Mouse (Mus musculus) embryonic facial prominence, embryonic 14.5 days (tissue): Measurements from ENCODE around the gene BC049715. TPM values are rescaled to one million over a fixed set of nuclear protein-coding genes. Genes with fewer than 3 reads are reported as not detected.

Experiments used
- ATAC-seq: fragments of 200-750 bp; cut with Nextera tagmentation; 2 replicates; pipeline ENCODE4 v1.8.0; 2017; ENCODE audit warnings: low read depth, moderate number of reproducible peaks, moderate TSS enrichment
- DNase-seq: peaks from one replicate; pipeline ENCODE4 v3.0.0-alpha.2; 2015; ENCODE audit warnings: low spot score
- H3K27ac ChIP-seq: fragments of 300-500 bp; sonication (generic); replicated peaks from 2 replicates; pipeline ENCODE4 v1.5.1; 2014; ENCODE audit warnings: low read depth, mild to moderate bottlenecking, low read length, moderate library complexity
- H3K27me3 ChIP-seq: fragments of 300-500 bp; sonication (generic); replicated peaks from 2 replicates; pipeline ENCODE4 v1.6.1; 2014; ENCODE audit warnings: low read length; ENCODE audit not compliant: control insufficient read depth, insufficient read depth
- H3K36me3 ChIP-seq: fragments of 300-500 bp; sonication (generic); 2 replicates; pipeline ENCODE4 v1.6.1; 2014; ENCODE audit warnings: low read length, mixed read lengths; ENCODE audit not compliant: control insufficient read depth, insufficient read depth
- H3K4me1 ChIP-seq: fragments of 300-500 bp; sonication (generic); 2 replicates; pipeline ENCODE4 v1.6.1; 2014; ENCODE audit warnings: antibody characterized with exemption, low read length; ENCODE audit not compliant: control insufficient read depth, insufficient read depth
- H3K4me2 ChIP-seq: fragments of 300-500 bp; sonication (generic); 2 replicates; pipeline ENCODE4 v1.6.1; 2014; ENCODE audit warnings: low read depth, mild to moderate bottlenecking, low read length, moderate library complexity, mixed read lengths
- H3K4me3 ChIP-seq: fragments of 300-500 bp; sonication (generic); 2 replicates; pipeline ENCODE4 v1.5.1; 2014; ENCODE audit warnings: low read depth, mild to moderate bottlenecking, low read length
- H3K9ac ChIP-seq: fragments of 300-500 bp; sonication (generic); 2 replicates; pipeline ENCODE4 v1.6.1; 2014; ENCODE audit warnings: low read depth, mild to moderate bottlenecking, low read length, moderate library complexity, mixed read lengths
- H3K9me3 ChIP-seq: fragments of 300-500 bp; sonication (generic); 2 replicates; pipeline ENCODE4 v1.6.1; 2016; ENCODE audit warnings: low read length; ENCODE audit not compliant: control insufficient read depth
- WGBS: fragments of 180-500 bp; shearing (Covaris S2); extraction: QIAGEN DNeasy Blood & Tissue Kit; methylation state at CpG from one replicate; pipeline ENCODE4 v1.1.7; 2014; 5-methylcytosine and 5-hydroxymethylcytosine counted together
- polyA plus RNA-seq: library from polyadenylated mRNA; unstranded; fragments of >200 nt; fragmentation: Nextera tagmentation; extraction: Ambion mirVana; gene quantifications from 2 replicates; pipeline ENCODE4 v1.2.1, GENCODE M21; 2014

Gene BC049715
- polyA plus RNA-seq: 1.1 and 1.7 TPM in 2 replicates

DNA sequence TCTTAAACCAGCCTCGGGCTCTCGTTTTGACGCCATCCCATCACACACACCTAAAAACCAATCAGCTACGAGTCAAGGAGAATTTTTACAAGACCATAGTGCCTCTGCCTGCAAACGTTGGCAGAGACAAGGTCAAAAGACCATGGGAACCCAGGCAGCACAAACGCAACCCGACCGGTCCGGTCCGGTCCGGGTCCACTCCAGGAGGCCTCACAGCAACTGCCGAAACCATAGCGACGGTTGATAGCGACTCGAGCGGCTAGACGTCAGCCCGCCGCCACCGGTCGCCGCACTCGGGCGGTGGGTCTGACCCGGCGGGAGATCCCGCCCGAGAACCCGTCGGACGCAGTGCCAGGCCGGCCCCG lies at the start of gene BC049715:
Gene BC049715, plus strand, starts transcription at position 111 of the 365 bp plus-strand sequence.
- Histone ChIP-seq H3K27ac (peak within 1 kb of the TSS; percentile 87), H3K4me3 (peak within 1 kb of the TSS; percentile 100), H3K4me2 (peak within 1 kb of the TSS; percentile 87), H3K4me1 (peaks cover 7% of the 10 kb centered on the region), H3K9ac (peak within 1 kb of the TSS; percentile 100), H3K27me3 (no peaks in the 10 kb centered on the region; the same call in 1 of the 2 replicates), H3K9me3 (no peaks in the 10 kb centered on the region), H3K36me3 (peaks cover 28% of the 10 kb centered on the region)
- no peak for ATAC-seq
- WGBS: under 1% methylated on average over 32 of the region's 34 CpGs
- DNase-seq: no peak

DNA sequence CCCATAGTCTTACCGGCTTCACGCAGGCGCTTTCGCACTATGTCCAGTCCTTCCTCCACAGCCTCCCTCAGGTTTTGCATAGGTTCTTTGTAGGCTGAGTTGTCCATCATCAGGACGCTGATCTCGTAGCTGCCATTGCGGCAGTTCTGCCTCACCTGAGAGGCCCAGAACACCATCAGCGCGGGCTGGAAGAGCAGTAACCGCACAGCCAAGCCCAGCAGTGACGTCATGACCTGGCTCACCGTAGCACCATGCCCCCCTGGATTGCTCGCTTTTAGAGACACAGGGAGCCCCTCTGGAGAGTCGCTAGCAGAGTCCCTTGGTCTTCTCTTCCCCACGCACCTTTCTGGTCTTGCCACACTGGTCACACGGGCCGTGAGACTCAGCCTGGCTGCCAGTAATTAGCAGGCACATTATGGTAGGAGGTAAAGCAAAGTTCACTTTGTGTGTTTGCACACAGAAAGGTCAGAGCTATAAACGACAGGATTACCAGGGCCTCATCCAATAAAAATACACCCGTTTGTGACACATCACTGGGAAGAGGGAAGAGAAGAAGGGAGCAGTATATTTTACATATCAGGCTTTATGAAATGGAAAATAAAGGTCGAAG lies 45.9 kb upstream of the BC049715 start, which contains the start of gene Gucy2c:
Gene Gucy2c, minus strand, starts transcription at position 389 of the 610 bp plus-strand sequence.
- H3K4me2 ChIP-seq: no peak within 1 kb of the TSS
- no peak for ATAC-seq

GRCm38 (mm10) chr6:136782146-136782545 lies 45.3 kb upstream of the BC049715 start:
- H3K9me3 ChIP-seq: no peaks in the 10 kb centered on the region
- ATAC-seq: no peak
- H3K4me1 ChIP-seq: no peaks in the 10 kb centered on the region
- H3K27ac ChIP-seq: no peak overlapping the region
- H3K36me3 ChIP-seq: no peaks in the 10 kb centered on the region
- H3K27me3 ChIP-seq: no peaks in the 10 kb centered on the region
- no peak for DNase-seq
- whole genome bisulfite sequencing: 85% methylated on average over 12 of the region's 12 CpGs
- H3K9ac ChIP-seq: no peak overlapping the region
- no peak overlapping the region for H3K4me2 ChIP-seq
- H3K4me3 ChIP-seq: no peak overlapping the region

More for the DNA sequence above, 45.9 kb upstream of the BC049715 start, which contains the start of gene Gucy2c:
- Histone ChIP-seq H3K4me1 (no peaks in the 10 kb centered on the region), H3K27me3 (no peaks in the 10 kb centered on the region), H3K4me3 (no peak within 1 kb of the TSS), H3K36me3 (no peaks in the 10 kb centered on the region), H3K9ac (no peak within 1 kb of the TSS), H3K27ac (no peak within 1 kb of the TSS), H3K9me3 (no peaks in the 10 kb centered on the region)
- DNase-seq: no peak
- 79% methylated on average over 20 of the region's 20 CpGs for WGBS

GRCm38 (mm10) chr6:136782761-136783160 lies 44.7 kb upstream of the BC049715 start:
- H3K36me3 ChIP-seq: no peaks in the 10 kb centered on the region
- H3K4me1 ChIP-seq: no peaks in the 10 kb centered on the region
- no peak overlapping the region for H3K4me3 ChIP-seq
- no peak overlapping the region for H3K9ac ChIP-seq
- 73% methylated on average over 9 of the region's 9 CpGs for WGBS
- DNase-seq (no peak), ATAC-seq (no peak)
- H3K27me3 ChIP-seq: no peaks in the 10 kb centered on the region
- no peak overlapping the region for H3K4me2 ChIP-seq
- H3K9me3 ChIP-seq: no peaks in the 10 kb centered on the region
- H3K27ac ChIP-seq: no peak overlapping the region

DNA sequence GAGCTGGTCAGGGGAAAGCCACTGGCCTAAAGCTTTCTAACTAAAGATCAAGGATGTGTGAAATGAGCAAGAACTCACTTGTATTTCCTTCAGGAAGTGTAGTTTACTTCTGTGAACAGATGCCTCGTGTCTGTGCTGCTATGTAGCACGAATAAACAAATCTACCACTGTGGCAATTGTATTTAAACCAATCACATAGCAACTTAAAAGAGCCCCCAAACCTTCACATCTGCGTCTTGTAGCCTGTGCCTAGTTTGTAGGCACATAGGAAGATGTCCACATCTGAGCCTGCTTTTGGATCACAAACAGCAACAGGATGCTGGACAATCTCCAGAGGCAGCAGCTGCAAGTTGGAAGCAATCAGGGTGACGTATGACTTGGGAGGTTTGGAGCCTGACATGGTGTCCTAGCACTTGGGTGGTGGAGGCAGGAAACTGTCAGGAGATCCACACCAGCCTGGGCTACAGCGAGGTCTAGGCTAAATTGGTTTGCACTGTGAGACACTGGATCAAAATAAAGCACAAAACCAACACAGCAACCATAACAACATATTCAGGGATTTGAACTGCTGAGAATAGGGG lies 37.9 kb upstream of the BC049715 start:
- Histone ChIP-seq H3K4me1 (peaks cover 9% of the 10 kb centered on the region), H3K27me3 (peaks cover 11% of the 10 kb centered on the region; the same call in 1 of the 2 replicates), H3K4me3 (no peak overlapping the region), H3K4me2 (no peak overlapping the region), H3K36me3 (no peaks in the 10 kb centered on the region), H3K9me3 (no peaks in the 10 kb centered on the region), H3K27ac (no peak overlapping the region), H3K9ac (no peak overlapping the region)
- 55% methylated on average over 5 of the region's 5 CpGs for WGBS
- DNase-seq: no peak
- no peak for ATAC-seq

DNA sequence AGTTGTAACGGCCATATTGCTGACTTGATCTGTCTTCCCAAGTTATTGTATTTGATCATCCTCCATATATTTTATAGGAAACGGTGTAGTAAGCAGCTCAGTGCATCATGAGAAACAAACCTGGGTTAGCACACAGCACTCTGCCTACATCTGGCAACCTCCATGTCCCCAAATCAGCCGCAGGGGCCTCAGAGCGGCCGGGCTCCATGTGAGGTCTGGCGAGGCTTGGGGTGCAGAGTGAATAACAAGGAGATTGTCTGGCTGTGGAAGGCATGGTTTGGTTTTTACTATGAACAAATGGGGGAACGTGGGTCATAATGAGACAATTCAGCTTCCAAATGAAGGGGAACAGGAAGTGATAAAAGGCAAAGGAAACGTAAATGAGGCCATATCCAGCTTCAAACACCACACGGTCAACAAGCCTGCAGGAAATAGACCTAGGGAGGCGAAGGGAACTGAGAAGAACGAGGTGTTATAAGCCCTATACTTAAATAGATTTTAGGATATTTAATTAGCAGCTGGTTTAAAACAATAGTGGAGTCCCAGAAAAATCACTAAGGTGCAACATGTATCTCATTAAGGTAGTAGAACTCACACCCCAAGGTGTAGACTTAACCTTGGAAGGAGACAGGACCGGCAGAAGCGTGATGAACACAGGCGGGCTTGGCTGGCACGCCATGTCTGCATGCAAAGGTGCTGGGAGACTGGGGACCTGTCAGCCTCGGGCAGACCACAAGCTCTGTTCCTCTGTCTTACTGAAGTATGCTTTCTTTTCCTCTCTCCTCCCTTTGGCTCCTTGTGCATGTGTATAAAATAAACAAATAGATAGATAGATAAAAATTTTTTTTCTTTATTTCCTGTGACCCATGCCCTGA lies 34.3 kb upstream of the BC049715 start:
- peak overlapping the region; percentile 86 for H3K4me2 ChIP-seq
- H3K36me3 ChIP-seq: no peaks in the 10 kb centered on the region
- WGBS: 24% methylated on average over 16 of the region's 16 CpGs
- peaks cover 14% of the 10 kb centered on the region; the same call in 1 of the 2 replicates for H3K27me3 ChIP-seq
- peak overlapping the region; percentile 64 for H3K9ac ChIP-seq
- no peak for DNase-seq
- no peaks in the 10 kb centered on the region for H3K9me3 ChIP-seq
- H3K4me3 ChIP-seq: peak overlapping the region; percentile 39
- peaks cover 9% of the 10 kb centered on the region for H3K4me1 ChIP-seq
- no peak for ATAC-seq
- H3K27ac ChIP-seq: no peak overlapping the region

DNA sequence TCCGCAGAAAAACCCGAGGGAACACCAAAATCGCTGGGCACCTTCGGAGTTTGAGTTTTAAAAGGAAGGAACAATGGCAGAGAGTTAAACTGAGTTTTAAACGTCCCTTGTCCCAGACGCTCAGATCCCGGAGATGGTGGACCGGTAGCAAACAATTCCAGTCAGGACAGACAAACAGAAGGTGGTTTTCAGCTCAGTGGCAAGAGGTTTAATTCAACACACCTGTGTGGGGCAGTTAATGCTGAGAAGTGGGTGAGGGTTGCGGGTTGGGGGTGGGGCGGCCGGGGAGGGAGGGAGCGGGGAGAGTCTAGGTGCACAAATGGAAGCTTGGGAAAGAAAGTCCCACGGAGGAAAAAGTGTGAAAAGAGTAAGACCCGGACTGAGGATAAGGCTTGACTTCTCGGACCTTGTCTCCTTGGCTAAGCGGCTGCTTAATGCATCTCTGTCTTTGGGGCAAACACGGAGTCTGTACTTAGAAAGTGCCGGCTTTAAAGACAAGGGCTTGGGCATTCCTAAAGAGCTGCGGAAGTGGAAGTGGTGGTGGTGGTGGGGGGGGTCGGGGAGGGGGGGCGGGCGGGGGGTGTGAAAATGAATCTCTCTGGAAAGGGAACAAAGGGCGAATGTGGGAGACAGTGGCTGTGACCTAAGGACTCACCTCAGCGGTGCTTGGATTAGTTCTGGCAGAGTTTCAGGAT lies 33.4 kb upstream of the BC049715 start:
- ATAC-seq (0 out of 2 replicates have a peak, but pooled peaks have one; percentile 15), DNase-seq (no peak)
- peak overlapping the region; percentile 39 for H3K4me3 ChIP-seq
- H3K27ac ChIP-seq: no peak overlapping the region
- WGBS: under 1% methylated on average over 23 of the region's 24 CpGs
- no peaks in the 10 kb centered on the region for H3K9me3 ChIP-seq
- H3K4me2 ChIP-seq: peak overlapping the region; percentile 86
- peaks cover 9% of the 10 kb centered on the region for H3K4me1 ChIP-seq
- H3K9ac ChIP-seq: peak overlapping the region; percentile 64
- no peaks in the 10 kb centered on the region for H3K36me3 ChIP-seq
- peaks cover 14% of the 10 kb centered on the region; the same call in 1 of the 2 replicates for H3K27me3 ChIP-seq

DNA sequence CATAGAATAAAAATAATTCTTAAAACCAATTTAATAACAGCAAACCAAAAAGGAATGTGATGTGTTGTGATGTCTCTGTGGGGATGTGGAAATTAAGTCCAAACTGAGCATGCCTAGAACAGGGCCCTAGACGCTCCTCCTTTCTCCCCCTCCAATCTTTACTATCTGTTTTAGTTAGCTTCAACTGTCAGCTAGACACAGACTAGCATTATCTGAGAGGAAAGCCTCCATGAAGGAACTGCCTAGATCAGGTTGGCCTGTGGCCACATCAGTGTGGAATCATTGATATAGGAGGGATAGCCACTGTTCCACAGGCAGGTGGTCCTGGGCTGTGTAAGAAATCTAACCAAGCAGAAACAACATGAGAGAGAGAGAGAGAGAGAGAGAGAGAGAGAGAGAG lies 32.3 kb upstream of the BC049715 start:
- WGBS: 39% methylated on average over 1 of the region's 1 CpGs
- H3K4me1 ChIP-seq: peaks cover 9% of the 10 kb centered on the region
- DNase-seq: no peak

More for the DNA sequence above, 32.3 kb upstream of the BC049715 start:
- no peaks in the 10 kb centered on the region for H3K9me3 ChIP-seq
- ATAC-seq: no peak
- H3K36me3 ChIP-seq: no peaks in the 10 kb centered on the region
- no peak overlapping the region for H3K27ac ChIP-seq
- no peak overlapping the region for H3K9ac ChIP-seq
- no peak overlapping the region for H3K4me2 ChIP-seq
- no peak overlapping the region for H3K4me3 ChIP-seq
- H3K27me3 ChIP-seq: peaks cover 14% of the 10 kb centered on the region; the same call in 1 of the 2 replicates
